Mouse (Mus musculus) heart, embryonic 14.5 days (tissue): Measurements from ENCODE around the gene Tac4. TPM values are rescaled to one million over a fixed set of nuclear protein-coding genes. Genes with fewer than 3 reads are reported as not detected.

ENCODE experiments used
- ATAC-seq: fragments of 200-750 bp; cut with Nextera tagmentation; 2 replicates; pipeline ENCODE4 v1.8.0; 2017; ENCODE audit warnings: low read depth, moderate TSS enrichment; ENCODE audit not compliant: insufficient number of reproducible peaks, insufficient read depth, low FRiP score
- H3K27ac ChIP-seq, 2 experiments: fragments of 200-500 bp in 1 of 2; fragments of 300-500 bp in 1 of 2; sonication (generic) in 1 of 2; replicated peaks in 1 of 2; 2 replicates each; pipeline ENCODE4 v1.5.1; 2012 to 2014; ENCODE audit warnings: low read depth in 2 of 2, low read length in 2 of 2, control low read depth in 1 of 2, mild to moderate bottlenecking in 1 of 2, mixed read lengths in 1 of 2; ENCODE audit not compliant: control insufficient read depth in 1 of 2, insufficient read depth in 1 of 2
- H3K27me3 ChIP-seq: fragments of 300-500 bp; sonication (generic); 2 replicates; pipeline ENCODE4 v1.6.1; 2014; ENCODE audit warnings: mild to moderate bottlenecking, low read length, control low read depth; ENCODE audit not compliant: control insufficient read depth, insufficient read depth
- H3K36me3 ChIP-seq: fragments of 300-500 bp; sonication (generic); 2 replicates; pipeline ENCODE4 v1.6.1; 2014; ENCODE audit warnings: mild to moderate bottlenecking, control low read depth, low read length, mixed read lengths; ENCODE audit not compliant: control insufficient read depth, insufficient read depth
- H3K4me1 ChIP-seq, 2 experiments: fragments of 200-500 bp in 1 of 2; fragments of 300-500 bp in 1 of 2; sonication (generic) in 1 of 2; 2 replicates each; pipeline ENCODE4 v1.6.1; 2012 to 2014; ENCODE audit warnings: low read length in 2 of 2, control low read depth in 1 of 2, mixed read lengths in 1 of 2; ENCODE audit not compliant: control insufficient read depth in 2 of 2, insufficient read depth in 2 of 2
- H3K4me2 ChIP-seq: fragments of 300-500 bp; sonication (generic); 2 replicates; pipeline ENCODE4 v1.6.1; 2014; ENCODE audit warnings: mild to moderate bottlenecking, low read length
- H3K4me3 ChIP-seq, 2 experiments: fragments of 200-500 bp in 1 of 2; fragments of 300-500 bp in 1 of 2; sonication (generic) in 1 of 2; 2 replicates each; pipeline ENCODE4 v1.5.1; 2012 to 2014; ENCODE audit warnings: low read length in 2 of 2, mild to moderate bottlenecking in 2 of 2, control low read depth in 1 of 2, low read depth in 1 of 2, moderate library complexity in 1 of 2; ENCODE audit not compliant: control insufficient read depth in 1 of 2, insufficient read depth in 1 of 2
- H3K9ac ChIP-seq: fragments of 300-500 bp; sonication (generic); 2 replicates; pipeline ENCODE4 v1.6.1; 2014; ENCODE audit warnings: mild to moderate bottlenecking, low read length
- H3K9me3 ChIP-seq: fragments of 300-500 bp; sonication (generic); 2 replicates; pipeline ENCODE4 v1.6.1; 2016; ENCODE audit warnings: low read length, control low read depth; ENCODE audit not compliant: control insufficient read depth
- WGBS: fragments of 180-500 bp; shearing (Covaris S2); extraction: QIAGEN DNeasy Blood & Tissue Kit; methylation state at CpG from one replicate; pipeline ENCODE4 v1.1.7; 2014; 5-methylcytosine and 5-hydroxymethylcytosine counted together
- polyA plus RNA-seq: library from polyadenylated mRNA; unstranded; fragments of >200 nt; fragmentation: Nextera tagmentation; extraction: Ambion mirVana; gene quantifications from 2 replicates; pipeline ENCODE4 v1.2.1, GENCODE M21; 2014

The Tac4 gene
- polyA plus RNA-seq, 1 experiment from 2014 or later = not detected

GRCm38 (mm10) chr11:95259088-95259849, 2.1 kb upstream of the Tac4 start:
- Histone ChIP-seq H3K27ac (peak overlapping the region; percentile 38 to 63), H3K4me2 (peak overlapping the region; percentile 94), H3K9me3 (no peaks in the 10 kb centered on the region), H3K36me3 (no peaks in the 10 kb centered on the region), H3K4me1 (peaks cover 6 to 8% of the 10 kb centered on the region in 2 experiments; a peak in 2 of 4 replicates), H3K27me3 (no peaks in the 10 kb centered on the region), H3K4me3 (peak overlapping the region; percentile 56), H3K9ac (peak overlapping the region; percentile 75)
- WGBS = under 1% methylated on average over 66 of the region's 73 CpGs
- ATAC-seq = peak; percentile 68

GRCm38 (mm10) chr11:95263816-95264454, 2.6 kb downstream of the Tac4 start:
- no peak overlapping the region for H3K4me2 ChIP-seq
- no peaks in the 10 kb centered on the region for H3K27me3 ChIP-seq
- no peaks in the 10 kb centered on the region for H3K9me3 ChIP-seq
- peaks cover 17% of the 10 kb centered on the region for H3K36me3 ChIP-seq
- 28% methylated on average over 11 of the region's 11 CpGs for WGBS
- H3K4me3 ChIP-seq = no peak overlapping the region
- H3K27ac ChIP-seq = peak overlapping the region; percentile 17 to 23
- no peak for ATAC-seq
- peaks cover 7 to 10% of the 10 kb centered on the region in 2 experiments; a peak in 3 of 4 replicates for H3K4me1 ChIP-seq
- H3K9ac ChIP-seq = no peak overlapping the region

GRCm38 (mm10) chr11:95264455-95265013, 3.2 kb downstream of the Tac4 start:
- Histone ChIP-seq H3K27ac (peak overlapping the region in 1 of 2 experiments; percentile 17; a peak in 1 of 4 replicates), H3K4me3 (no peak overlapping the region), H3K9ac (no peak overlapping the region), H3K27me3 (no peaks in the 10 kb centered on the region), H3K4me2 (no peak overlapping the region), H3K4me1 (peaks cover 7 to 10% of the 10 kb centered on the region in 2 experiments; a peak in 3 of 4 replicates), H3K9me3 (no peaks in the 10 kb centered on the region), H3K36me3 (peaks cover 23% of the 10 kb centered on the region)
- ATAC-seq = no peak
- WGBS = 78% methylated on average over 4 of the region's 4 CpGs

GRCm38 (mm10) chr11:95266540-95267245, 5.4 kb downstream of the Tac4 start:
- Histone ChIP-seq H3K36me3 (peaks cover 45% of the 10 kb centered on the region), H3K4me1 (peaks cover 7 to 10% of the 10 kb centered on the region in 2 experiments; a peak in 3 of 4 replicates), H3K27me3 (no peaks in the 10 kb centered on the region), H3K9me3 (no peaks in the 10 kb centered on the region), H3K27ac (no peak overlapping the region), H3K4me2 (no peak overlapping the region), H3K4me3 (no peak overlapping the region), H3K9ac (no peak overlapping the region)
- 39% methylated on average over 6 of the region's 6 CpGs for WGBS
- ATAC-seq = peak; percentile 58; the same call in 1 of the 2 replicates

- no peak overlapping the region for H3K9ac ChIP-seq
- peaks cover 100% of the 10 kb centered on the region for H3K36me3 ChIP-seq
- 87% methylated on average over 5 of the region's 5 CpGs for WGBS
- H3K4me3 ChIP-seq = no peak overlapping the region
- no peak overlapping the region for H3K4me2 ChIP-seq
- no peak for ATAC-seq
- no peak overlapping the region for H3K27ac ChIP-seq
- no peaks in the 10 kb centered on the region for H3K9me3 ChIP-seq
- H3K4me1 ChIP-seq = no peaks in the 10 kb centered on the region; a peak in 1 of 4 replicates
- H3K27me3 ChIP-seq = no peaks in the 10 kb centered on the region
Observed at GRCm38 (mm10) chr11:95273661-95274060, 12.3 kb downstream of the Tac4 start.

GRCm38 (mm10) chr11:95274613-95275012, 13.3 kb downstream of the Tac4 start:
- WGBS = 44% methylated on average over 3 of the region's 3 CpGs
- no peak for ATAC-seq
- Histone ChIP-seq H3K4me1 (no peaks in the 10 kb centered on the region; a peak in 1 of 4 replicates), H3K27me3 (no peaks in the 10 kb centered on the region), H3K4me2 (no peak overlapping the region), H3K9me3 (no peaks in the 10 kb centered on the region), H3K4me3 (no peak overlapping the region), H3K36me3 (peaks cover 100% of the 10 kb centered on the region), H3K9ac (no peak overlapping the region), H3K27ac (no peak overlapping the region)

GRCm38 (mm10) chr11:95276056-95276455, 14.7 kb downstream of the Tac4 start:
- no peak for ATAC-seq
- Histone ChIP-seq H3K27me3 (no peaks in the 10 kb centered on the region), H3K9me3 (no peaks in the 10 kb centered on the region), H3K4me3 (no peak overlapping the region), H3K4me2 (no peak overlapping the region), H3K9ac (no peak overlapping the region), H3K36me3 (peaks cover 100% of the 10 kb centered on the region), H3K27ac (no peak overlapping the region), H3K4me1 (no peaks in the 10 kb centered on the region; a peak in 1 of 4 replicates)
- WGBS = 76% methylated on average over 6 of the region's 6 CpGs
